Mouse (Mus musculus) hindbrain, embryonic 16.5 days (tissue): ENCODE measurements around the gene Pigc. TPM values are rescaled to one million over a fixed set of nuclear protein-coding genes. Genes with fewer than 3 reads are reported as not detected.

Source experiments
- ATAC-seq: fragments of 200-750 bp; cut with Nextera tagmentation; 2 replicates; pipeline ENCODE4 v1.8.0; 2017; ENCODE audit warnings: moderate TSS enrichment, moderate library complexity
- H3K27ac ChIP-seq: fragments of 300-500 bp; sonication (generic); 2 replicates; pipeline ENCODE4 v1.5.1; 2014; ENCODE audit warnings: low read depth, mild to moderate bottlenecking, control low read depth, low read length, moderate library complexity
- H3K27me3 ChIP-seq: fragments of 300-500 bp; sonication (generic); replicated peaks from 2 replicates; pipeline ENCODE4 v1.6.1; 2014; ENCODE audit warnings: low read length; ENCODE audit not compliant: control insufficient read depth, insufficient read depth
- H3K36me3 ChIP-seq: fragments of 300-500 bp; sonication (generic); 2 replicates; pipeline ENCODE4 v1.6.1; 2014; ENCODE audit warnings: mild to moderate bottlenecking, low read length, moderate library complexity, mixed read lengths; ENCODE audit not compliant: control insufficient read depth, insufficient read depth
- H3K4me1 ChIP-seq: fragments of 300-500 bp; sonication (generic); 2 replicates; pipeline ENCODE4 v1.6.1; 2014; ENCODE audit warnings: low read depth, low read length; ENCODE audit not compliant: control insufficient read depth, insufficient read depth
- H3K4me2 ChIP-seq: fragments of 300-500 bp; sonication (generic); 2 replicates; pipeline ENCODE4 v1.6.1; 2014; ENCODE audit warnings: mild to moderate bottlenecking, low read length, control low read depth, moderate library complexity
- H3K4me3 ChIP-seq: fragments of 300-500 bp; sonication (generic); 2 replicates; pipeline ENCODE4 v1.5.1; 2014; ENCODE audit warnings: mild to moderate bottlenecking, low read length, control low read depth, moderate library complexity
- H3K9ac ChIP-seq: fragments of 300-500 bp; sonication (generic); 2 replicates; pipeline ENCODE4 v1.6.1; 2014; ENCODE audit warnings: low read depth, mild to moderate bottlenecking, control low read depth, low read length, moderate library complexity
- H3K9me3 ChIP-seq: fragments of 300-500 bp; sonication (generic); 2 replicates; pipeline ENCODE4 v1.6.1; 2014; ENCODE audit warnings: mild to moderate bottlenecking, low read length, moderate library complexity; ENCODE audit not compliant: control insufficient read depth
- WGBS: fragments of 180-500 bp; shearing (Covaris S2); extraction: QIAGEN DNeasy Blood & Tissue Kit; methylation state at CpG from one replicate; pipeline ENCODE4 v1.1.7; 2014; 5-methylcytosine and 5-hydroxymethylcytosine counted together
- polyA plus RNA-seq: library from polyadenylated mRNA; unstranded; fragments of >200 nt; fragmentation: Nextera tagmentation; extraction: Ambion mirVana; gene quantifications from 2 replicates; pipeline ENCODE4 v1.2.1, GENCODE M21; 2015

Pigc gene
- polyA plus RNA-seq, 1 experiment from 2014 or later: 36.2 TPM

DNA sequence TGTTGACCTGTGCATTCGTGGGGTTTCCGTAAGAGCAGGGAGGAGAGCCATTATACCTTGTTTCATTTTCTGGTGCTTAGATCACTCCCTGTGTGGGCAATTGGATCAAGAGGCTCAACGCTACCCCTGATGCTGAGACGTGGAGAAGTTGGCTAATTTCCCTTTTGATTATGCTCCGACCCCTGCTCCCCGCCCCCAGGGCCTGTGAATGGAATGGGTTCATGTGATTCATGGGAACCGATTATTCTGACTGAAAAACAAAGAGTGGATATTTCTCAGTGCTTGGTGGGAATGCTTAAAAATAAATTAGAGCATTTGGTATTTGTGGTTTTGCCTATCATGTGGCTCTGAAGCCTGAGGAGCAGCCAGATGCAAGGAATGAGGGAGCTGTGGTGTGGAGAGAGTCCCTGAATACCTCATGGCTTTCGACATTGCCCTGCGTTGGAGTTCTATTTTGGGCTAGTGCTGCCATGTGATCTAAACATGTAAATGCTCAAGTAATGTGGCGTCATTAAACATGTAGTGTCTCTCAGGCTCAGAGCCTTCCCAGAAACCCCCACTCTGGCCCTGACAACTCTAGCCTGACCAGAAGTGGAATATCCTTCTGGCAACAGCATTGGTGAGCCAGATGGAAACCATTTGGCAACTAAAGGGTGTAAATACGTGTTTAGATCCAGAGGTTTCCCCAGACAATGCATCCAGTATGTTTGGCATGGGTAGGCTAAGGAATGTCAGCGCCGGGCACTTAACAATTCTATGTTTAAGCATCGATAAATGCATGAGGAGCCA, 34.9 kb downstream of the Pigc start:
- no peaks in the 10 kb centered on the region for H3K36me3 ChIP-seq
- 51% methylated on average over 14 of the region's 14 CpGs for WGBS
- no peak overlapping the region for H3K27ac ChIP-seq
- no peak overlapping the region for H3K4me2 ChIP-seq
- H3K9me3 ChIP-seq: no peaks in the 10 kb centered on the region
- H3K4me3 ChIP-seq: no peak overlapping the region
- ATAC-seq: no peak
- no peaks in the 10 kb centered on the region for H3K27me3 ChIP-seq
- no peak overlapping the region for H3K9ac ChIP-seq
- H3K4me1 ChIP-seq: peaks cover 12% of the 10 kb centered on the region

DNA sequence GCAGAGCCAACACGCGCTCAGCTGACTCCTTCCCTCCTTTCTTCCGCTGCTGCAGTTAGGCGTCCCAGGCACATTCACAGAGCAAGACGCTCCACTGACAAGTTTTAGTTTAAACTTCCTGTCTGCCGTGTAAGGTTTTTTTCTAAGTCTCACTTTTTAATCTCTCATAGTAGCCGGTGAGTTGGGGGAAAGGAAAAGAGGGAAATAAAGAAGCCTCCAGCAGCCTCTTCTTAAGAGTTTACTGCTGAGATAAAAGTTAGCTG, 35.5 kb downstream of the Pigc start:
- ATAC-seq: no peak
- H3K4me3 ChIP-seq: no peak overlapping the region
- no peak overlapping the region for H3K4me2 ChIP-seq
- peak overlapping the region; percentile 33; the same call in 1 of the 2 replicates for H3K27ac ChIP-seq
- WGBS: 42% methylated on average over 7 of the region's 7 CpGs
- no peaks in the 10 kb centered on the region for H3K9me3 ChIP-seq
- H3K9ac ChIP-seq: no peak overlapping the region
- H3K36me3 ChIP-seq: no peaks in the 10 kb centered on the region
- no peaks in the 10 kb centered on the region for H3K27me3 ChIP-seq
- H3K4me1 ChIP-seq: peaks cover 8% of the 10 kb centered on the region

DNA sequence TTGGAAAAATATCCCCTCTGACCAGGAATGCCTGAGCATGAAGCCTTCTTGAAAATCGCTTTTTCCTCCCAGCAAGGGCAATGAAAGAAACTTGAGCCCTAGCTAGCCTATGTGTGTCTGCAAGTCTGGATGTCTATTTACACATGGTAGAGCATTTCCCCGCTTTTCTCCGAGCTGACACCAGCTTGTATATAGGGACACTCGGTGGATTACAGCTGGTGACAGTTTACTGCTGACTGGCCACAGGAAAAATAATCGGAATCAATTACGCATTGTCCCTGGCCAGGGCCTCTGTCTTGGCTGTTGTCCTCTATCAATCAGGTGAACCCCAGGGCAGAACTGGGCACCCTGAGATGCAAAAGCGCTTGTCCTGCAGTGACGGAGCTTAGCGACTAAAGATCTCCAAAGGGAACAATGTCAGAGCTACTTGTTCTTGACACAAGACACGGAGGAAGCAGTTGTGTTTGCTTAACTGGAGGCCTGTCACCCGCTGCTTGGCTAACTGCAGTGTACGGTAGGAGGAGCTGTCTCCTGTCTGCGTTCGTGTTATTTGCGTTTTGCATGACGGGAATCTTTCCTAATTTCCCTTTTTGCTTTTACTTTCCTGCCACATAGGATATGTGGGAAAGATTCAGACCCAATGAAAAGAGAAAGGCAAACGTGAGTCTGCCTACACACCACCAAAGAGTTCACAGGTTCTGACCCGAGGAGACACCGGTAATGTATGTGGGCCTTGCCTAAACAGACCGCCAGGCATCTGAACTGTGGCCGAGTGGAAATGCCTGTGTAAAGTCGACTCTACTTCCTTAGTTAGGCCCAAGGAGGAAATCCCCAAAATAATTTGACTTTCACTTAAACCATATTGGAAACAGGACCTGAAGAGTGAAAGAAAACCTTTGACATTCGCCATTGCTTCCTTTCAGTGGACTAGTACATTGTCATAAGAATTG, 36.1 kb downstream of the Pigc start:
- H3K27ac ChIP-seq: peak overlapping the region; percentile 54
- no peaks in the 10 kb centered on the region for H3K36me3 ChIP-seq
- H3K4me1 ChIP-seq: peaks cover 7% of the 10 kb centered on the region
- no peaks in the 10 kb centered on the region for H3K9me3 ChIP-seq
- peak; percentile 51; the same call in 1 of the 2 replicates for ATAC-seq
- H3K27me3 ChIP-seq: no peaks in the 10 kb centered on the region
- WGBS: 40% methylated on average over 23 of the region's 23 CpGs
- H3K4me3 ChIP-seq: no peak overlapping the region
- H3K9ac ChIP-seq: no peak overlapping the region
- H3K4me2 ChIP-seq: no peak overlapping the region; the same call in 1 of the 2 replicates

DNA sequence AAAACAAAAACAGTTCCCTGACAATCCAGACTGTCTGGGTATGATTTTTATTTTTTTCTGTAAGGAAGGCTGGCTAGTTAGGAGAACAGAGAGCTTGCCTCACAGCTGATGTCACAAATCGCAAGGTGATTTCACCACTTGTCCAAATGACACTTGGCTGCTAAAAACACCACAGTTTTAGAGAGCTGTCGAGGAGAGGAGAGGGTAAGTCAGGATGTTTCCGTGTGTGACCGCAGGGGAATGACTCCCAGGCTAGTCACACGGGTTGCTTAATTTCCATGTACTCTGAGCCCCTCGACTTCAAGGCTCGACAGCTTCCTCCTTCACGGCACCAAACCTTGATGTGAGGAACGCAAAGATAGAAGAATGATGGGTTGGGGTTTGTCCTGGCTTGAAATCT, 37.1 kb downstream of the Pigc start:
- H3K9me3 ChIP-seq: no peaks in the 10 kb centered on the region
- peaks cover 7% of the 10 kb centered on the region for H3K4me1 ChIP-seq
- no peak overlapping the region for H3K27ac ChIP-seq
- 84% methylated on average over 9 of the region's 9 CpGs for WGBS
- no peak overlapping the region for H3K4me2 ChIP-seq
- no peaks in the 10 kb centered on the region for H3K27me3 ChIP-seq
- H3K9ac ChIP-seq: no peak overlapping the region
- no peak overlapping the region for H3K4me3 ChIP-seq
- H3K36me3 ChIP-seq: peaks cover 4% of the 10 kb centered on the region; the same call in 1 of the 2 replicates
- no peak for ATAC-seq

DNA sequence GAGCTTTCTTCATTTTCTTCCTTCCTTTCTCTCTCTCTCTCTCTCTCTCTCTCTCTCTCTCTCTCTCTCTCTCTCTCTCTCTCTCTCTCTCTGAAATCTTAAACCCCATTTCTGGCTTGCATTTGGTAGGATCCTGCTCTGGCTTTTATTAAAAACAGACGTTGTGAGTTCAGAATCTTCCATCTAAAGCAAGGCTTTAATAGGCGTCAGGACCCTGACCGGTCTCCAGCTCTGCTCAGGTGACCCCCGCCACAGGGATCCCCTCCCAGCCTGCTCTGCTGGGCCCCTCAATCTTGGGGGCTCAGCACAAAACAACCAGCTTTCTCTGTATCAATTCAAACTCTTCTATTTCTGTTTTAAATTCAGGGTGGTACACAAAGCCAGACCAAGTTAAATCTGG, 39.2 kb downstream of the Pigc start:
- no peaks in the 10 kb centered on the region for H3K9me3 ChIP-seq
- H3K36me3 ChIP-seq: peaks cover 6% of the 10 kb centered on the region; the same call in 1 of the 2 replicates
- H3K4me1 ChIP-seq: peaks cover 7% of the 10 kb centered on the region
- no peak overlapping the region for H3K4me2 ChIP-seq
- ATAC-seq: no peak
- no peak overlapping the region for H3K9ac ChIP-seq
- H3K27ac ChIP-seq: no peak overlapping the region
- no peaks in the 10 kb centered on the region for H3K27me3 ChIP-seq
- no peak overlapping the region for H3K4me3 ChIP-seq
- WGBS: 55% methylated on average over 4 of the region's 4 CpGs

DNA sequence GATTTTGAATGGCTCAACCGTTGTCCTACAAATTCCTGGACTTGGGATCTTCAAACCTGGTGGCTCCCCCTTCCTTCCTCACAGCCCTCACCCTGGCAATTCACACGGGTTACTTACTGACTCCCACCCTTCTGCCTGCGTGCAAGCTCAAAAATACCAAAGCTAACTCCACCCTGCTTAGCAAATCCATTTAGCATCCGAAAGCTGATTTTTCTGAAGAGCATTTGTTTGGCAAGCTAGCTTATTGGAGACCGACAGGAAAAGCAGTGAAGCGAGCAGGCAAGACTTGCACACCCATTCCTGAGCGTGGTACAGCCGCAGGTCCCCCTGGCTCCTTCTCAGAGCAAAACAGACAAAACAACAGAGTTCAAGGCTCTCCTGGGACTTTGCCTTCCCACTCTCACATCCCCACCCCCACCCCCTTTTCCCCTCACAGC, 39.7 kb downstream of the Pigc start:
- H3K9ac ChIP-seq: no peak overlapping the region
- 47% methylated on average over 8 of the region's 8 CpGs for WGBS
- H3K4me2 ChIP-seq: no peak overlapping the region
- peak overlapping the region; percentile 35; the same call in 1 of the 2 replicates for H3K27ac ChIP-seq
- H3K4me3 ChIP-seq: no peak overlapping the region
- H3K4me1 ChIP-seq: peaks cover 7% of the 10 kb centered on the region
- no peaks in the 10 kb centered on the region for H3K9me3 ChIP-seq
- H3K36me3 ChIP-seq: peaks cover 6% of the 10 kb centered on the region; the same call in 1 of the 2 replicates
- H3K27me3 ChIP-seq: no peaks in the 10 kb centered on the region
- ATAC-seq: no peak

DNA sequence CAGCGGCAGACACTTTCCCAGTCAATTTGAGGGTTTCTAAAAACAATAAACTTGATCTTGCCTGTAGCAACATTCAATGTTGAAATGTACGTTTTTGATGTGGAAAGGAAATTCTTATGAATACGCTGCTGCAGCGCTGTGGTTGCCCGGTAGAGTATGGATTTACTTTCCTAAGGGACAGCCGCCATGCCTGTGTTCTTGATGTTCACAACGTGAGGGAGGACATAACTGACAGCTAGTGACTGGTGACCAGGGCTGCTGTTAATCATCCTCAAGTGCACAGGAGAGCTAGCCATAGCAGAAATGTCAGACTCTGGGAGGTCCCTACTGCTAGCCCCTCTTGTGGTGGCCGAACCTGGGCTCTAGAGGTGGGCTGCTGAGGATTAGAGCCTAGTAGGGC, 40.1 kb downstream of the Pigc start:
- Histone ChIP-seq H3K4me2 (no peak overlapping the region), H3K27ac (no peak overlapping the region), H3K4me1 (peaks cover 7% of the 10 kb centered on the region), H3K9ac (no peak overlapping the region), H3K9me3 (no peaks in the 10 kb centered on the region), H3K27me3 (no peaks in the 10 kb centered on the region), H3K36me3 (peaks cover 6% of the 10 kb centered on the region; the same call in 1 of the 2 replicates), H3K4me3 (no peak overlapping the region)
- ATAC-seq: no peak
- WGBS: 69% methylated on average over 8 of the region's 8 CpGs

DNA sequence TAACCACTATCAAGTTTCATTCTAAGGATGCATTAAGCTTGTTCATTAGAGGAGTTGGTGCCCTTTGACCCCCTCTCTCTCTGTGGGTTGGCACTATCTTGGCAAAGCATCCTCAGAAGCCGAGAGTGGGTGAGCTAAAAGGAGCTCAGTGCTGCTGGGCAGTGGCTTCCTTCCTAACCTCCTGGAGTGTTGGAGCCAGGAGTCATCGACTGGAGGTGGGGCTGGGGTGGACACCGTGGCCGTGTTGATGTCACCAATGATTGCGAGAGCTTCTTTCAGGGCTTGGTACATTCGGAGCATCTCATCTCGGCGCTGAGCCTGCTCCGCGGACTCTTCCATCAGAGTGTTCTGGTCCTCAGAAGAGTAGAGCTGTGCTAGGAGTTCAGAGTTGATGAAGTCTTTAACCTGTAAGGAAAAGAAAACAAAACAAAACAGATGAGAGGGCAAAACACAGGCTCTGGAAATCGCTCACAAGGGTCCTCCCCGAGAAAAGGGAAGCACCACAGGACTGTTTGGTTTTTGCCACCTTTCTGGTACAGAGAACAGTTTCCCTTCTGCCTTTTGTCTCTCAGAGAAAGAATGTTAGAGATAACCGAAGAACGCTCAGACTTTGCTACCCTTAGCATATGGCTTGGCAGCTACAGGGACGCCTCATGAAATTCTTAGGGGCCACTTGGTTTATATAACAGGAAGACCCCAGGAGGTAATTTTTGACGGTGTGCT, 42.7 kb downstream of the Pigc start:
- no peaks in the 10 kb centered on the region; the same call in 1 of the 2 replicates for H3K4me1 ChIP-seq
- peaks cover 6% of the 10 kb centered on the region; the same call in 1 of the 2 replicates for H3K36me3 ChIP-seq
- no peak overlapping the region for H3K27ac ChIP-seq
- no peaks in the 10 kb centered on the region for H3K9me3 ChIP-seq
- 83% methylated on average over 16 of the region's 16 CpGs for WGBS
- no peak overlapping the region for H3K9ac ChIP-seq
- H3K4me2 ChIP-seq: no peak overlapping the region
- no peak for ATAC-seq
- H3K4me3 ChIP-seq: no peak overlapping the region
- no peaks in the 10 kb centered on the region for H3K27me3 ChIP-seq
